Mouse (Mus musculus) spleen, postnatal 10 days (tissue): ENCODE measurements around the gene Srrm1.
A peak's percentile ranks its signal among the peaks of the same experiment; 100 is the strongest.
"Not testable (repeated sequence)": the region's sequence is repeated elsewhere in the genome, so short reads cannot be mapped to it uniquely, and the experiment has no call there.

Source experiments
- DNase-seq, 2 experiments: peaks; one replicate each; pipeline ENCODE4 v3.0.0; 2021 to 2022; ENCODE audit warnings: low spot score in 2 of 2

The Srrm1 gene

DNA sequence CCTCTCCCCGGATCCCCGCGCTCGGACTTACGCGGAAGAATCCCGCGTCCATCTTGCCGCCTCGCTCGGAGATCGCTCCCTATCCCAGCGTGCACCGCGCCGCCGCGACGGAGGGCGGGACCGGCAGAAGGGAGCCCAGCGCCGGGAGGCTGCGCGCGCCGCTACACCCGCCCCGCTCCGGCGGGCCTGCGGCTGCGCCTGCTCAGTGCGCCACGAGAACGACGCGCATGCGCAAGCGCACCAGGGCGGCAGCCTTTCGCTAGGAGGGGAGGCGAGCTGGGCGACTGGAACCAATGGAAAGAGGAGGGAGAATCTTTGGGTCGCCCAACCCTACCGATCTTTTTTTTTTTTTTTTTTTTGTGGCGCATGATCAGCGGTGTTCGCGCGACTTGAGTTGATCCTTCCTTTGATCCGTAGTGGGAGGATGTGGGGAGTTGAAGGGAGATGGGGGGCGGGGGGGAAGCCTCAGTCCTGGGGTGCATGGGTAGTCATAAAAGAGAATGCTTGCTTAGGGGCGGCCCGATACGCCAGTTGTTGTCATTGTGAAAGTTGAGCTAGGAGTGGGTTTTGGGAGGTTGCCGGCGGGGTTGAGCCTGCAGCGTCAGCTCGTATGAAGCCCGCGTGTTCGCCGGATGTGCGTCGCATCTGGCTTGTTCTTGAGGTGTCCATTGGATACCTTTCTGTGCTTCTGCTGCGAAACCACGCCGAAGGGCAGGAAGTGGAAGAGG is at the start of gene Srrm1:
Gene Srrm1, minus strand, starts transcription at position 256 of the 728 bp plus-strand sequence.
- DNase-seq, result peak; percentile 98 to 99

DNA sequence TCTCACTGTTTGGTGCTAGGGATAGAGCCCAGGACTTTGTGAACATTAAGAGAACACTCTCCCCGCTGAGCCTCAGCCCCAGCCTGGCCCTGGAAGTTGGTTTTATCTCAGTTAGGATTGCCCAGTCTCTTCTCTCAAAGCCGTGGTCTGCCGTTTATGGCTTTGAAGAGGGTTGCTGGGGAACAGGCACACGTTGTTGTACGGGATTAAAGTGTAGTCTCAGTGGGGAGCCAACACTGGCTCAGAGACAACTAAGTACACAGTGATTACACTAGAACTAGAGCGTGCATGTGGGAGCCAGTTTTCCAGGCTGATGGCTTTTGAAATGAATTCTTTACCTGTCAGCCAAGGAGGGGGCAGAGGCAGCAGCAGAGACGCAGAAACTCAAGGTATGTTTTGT is 48.8 kb upstream of the Srrm1 start:
- DNase-seq, result no peak

DNA sequence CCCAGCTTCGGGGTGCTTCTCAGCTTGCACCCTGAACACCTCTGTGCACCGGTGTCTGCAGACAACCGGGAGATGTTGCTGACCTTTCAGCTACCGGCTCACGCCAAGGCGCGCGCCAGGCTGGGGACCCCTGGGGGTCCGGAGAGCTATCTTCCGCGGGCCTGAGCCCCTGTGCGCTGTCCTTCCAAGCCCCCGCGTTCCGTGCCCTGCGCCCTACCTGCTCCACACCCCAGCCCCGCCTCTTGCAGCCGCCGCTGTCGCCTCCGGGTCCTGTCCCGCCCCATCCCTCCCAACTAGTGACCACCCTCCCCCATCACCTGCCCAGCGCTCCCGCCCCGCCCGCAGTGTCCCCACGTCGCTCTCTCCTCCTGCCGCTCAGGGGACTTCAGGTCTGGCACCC is 44.9 kb upstream of the Srrm1 start, which contains the start of gene Ncmap:
Gene Ncmap, minus strand, starts transcription at position 237 of the 400 bp plus-strand sequence.
- DNase-seq, result no peak

DNA sequence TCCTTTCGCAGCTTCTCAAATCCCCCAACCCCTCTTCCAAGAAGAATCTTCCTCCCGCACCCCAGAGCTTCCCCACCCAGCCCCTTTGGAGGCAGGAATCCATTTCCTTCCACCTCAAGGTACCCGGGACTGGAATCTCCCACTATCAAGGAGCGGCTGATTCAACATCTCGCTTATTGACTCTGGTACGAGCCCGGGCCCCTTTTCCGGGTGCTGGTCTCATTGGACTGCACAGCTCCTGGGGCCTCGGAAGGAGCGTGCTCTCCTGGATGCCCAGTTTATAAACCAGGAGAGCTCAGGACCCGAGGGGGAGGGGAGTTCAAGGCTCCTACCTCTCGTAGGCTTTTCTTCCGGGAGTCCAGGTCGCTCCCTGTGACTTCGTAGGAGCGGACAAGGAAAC is 44.4 kb upstream of the Srrm1 start:
- no peak for DNase-seq

DNA sequence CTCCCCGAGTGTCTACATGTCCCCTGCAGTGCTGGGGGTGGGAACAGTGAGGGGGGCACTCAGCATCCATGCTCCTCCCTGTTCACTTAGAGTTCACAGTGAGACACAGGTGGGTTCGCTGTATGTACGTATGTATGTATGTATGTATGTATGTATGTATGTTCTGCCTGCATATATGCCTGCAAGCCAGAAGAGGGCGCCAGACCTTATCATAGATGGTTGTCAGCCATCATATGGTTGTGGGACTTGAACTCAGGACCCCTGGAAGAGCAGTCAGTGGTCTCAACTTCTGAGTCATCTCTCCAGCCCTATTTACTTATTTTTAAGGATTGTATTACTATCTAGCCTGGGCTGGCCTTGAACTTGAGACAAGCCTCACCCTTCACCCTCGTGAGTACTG is 43.2 kb upstream of the Srrm1 start:
- no peak for DNase-seq

DNA sequence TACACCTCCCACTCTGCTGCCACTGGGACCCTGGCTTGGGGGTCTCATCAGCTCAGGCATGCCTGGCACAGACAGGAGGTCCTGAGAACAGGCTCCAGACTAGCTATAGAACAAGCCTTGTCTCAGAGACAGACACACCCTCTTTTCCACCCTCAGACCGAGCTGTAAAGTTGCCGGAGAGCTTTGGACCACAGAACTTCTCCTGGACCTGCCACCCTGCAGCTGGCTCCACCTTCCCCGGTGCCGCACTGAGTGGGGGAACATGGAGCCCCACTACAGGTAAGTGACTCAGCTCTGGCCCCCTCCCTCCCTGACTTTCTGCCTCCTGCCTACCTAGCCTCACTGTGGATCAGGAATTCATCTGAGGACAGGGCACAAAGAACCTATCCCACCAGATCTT is 42.3 kb upstream of the Srrm1 start:
- DNase-seq, result no peak

DNA sequence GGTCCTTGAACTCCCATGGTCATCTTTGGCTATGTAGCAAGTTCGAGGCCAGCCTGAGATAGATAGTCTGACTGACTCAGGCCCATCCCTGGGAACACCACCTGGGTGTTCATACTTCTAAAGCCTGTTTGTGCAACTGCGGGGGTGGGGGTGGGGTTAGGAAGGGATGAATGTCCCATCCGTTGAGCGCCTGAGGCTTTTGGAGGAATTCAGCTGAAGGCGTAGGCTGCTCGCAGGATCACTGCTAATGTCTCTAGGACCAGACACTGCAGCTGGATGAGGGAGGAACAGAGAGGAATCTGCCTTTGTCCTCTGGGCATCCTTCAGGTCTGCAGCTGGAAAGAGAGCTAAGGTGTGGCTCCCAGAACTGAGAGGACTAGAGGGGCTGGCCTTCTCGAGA is 41.5 kb upstream of the Srrm1 start:
- DNase-seq, result no peak

DNA sequence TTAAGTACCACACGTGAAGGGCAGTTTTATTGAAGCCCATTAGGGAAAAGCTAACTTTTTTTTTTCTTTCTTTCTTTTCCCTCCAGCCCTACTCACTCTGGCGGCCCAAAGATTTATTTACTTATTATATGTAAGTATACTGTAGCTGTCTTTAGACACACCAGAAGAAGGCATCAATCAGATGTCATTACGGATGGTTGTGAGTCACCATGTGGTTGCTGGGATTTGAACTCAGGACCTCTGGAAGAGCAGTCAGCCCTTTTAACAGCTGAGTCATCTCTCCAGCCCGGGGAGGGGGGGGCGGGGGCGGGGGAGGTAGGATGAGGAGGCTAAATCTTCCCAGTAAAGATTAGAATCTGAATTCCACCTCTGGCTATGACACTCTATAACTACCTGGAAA is 40.3 kb upstream of the Srrm1 start:
- DNase-seq, result no peak

DNA sequence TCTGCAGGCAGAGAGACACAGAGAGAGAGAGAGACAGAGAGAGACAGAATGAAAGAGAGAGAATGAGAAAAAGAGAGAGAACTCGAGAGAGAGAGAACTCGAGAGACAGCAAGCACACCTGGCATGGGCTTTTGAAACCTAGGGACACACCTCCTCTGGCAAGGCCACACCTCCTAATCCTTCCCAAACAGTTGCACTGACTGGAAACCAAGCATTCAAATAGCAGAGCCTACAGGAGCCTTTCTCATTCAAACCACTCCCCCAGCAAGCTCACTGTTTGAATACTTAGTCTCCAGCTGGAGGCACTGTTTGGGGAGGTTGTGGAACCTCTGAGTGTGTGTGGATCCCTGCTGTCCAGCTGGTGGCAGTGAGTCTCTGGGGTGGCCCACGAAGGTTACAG is 39.7 kb upstream of the Srrm1 start:
- DNase-seq, result no peak

DNA sequence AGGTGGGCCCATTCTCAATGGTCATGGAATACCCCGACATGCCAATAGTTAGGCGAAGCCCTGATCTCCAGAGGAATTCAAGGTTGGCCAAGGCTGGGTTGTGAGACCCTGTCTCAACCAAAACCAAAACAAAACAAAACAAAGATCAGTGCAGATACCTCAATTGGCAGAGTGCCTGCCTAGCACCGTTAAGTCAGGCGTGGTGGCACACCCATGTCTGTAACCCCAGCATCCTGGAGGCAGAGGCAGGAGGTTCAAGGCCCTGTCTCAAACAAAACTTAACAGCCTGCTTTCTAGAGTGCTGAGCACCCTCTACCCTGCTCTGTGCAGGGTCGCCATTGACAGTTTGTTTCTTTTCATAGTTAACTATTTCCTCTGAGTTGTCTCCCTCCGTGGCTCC is 37.9 kb upstream of the Srrm1 start:
- no peak for DNase-seq

DNA sequence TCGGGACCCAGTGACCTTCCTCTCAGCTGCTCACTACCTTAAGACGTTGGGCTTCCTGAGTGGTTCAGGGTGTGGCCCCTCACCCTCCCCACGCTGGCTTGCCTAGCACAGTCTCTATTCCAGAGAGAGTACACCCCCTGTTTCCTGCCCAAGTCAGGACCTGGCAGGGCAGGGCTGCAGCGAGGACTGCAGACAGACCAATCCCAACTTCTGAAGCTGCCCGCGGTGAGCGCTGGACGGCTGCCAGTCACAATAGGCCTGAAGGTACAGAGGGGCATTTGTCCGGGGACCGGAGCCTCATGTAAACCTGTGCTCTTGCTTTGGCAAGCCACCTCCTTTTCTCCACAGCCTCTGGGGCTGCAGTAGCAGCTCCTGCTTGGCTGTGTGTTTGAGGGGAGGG is 32.5 kb upstream of the Srrm1 start:
- DNase-seq, result no peak

DNA sequence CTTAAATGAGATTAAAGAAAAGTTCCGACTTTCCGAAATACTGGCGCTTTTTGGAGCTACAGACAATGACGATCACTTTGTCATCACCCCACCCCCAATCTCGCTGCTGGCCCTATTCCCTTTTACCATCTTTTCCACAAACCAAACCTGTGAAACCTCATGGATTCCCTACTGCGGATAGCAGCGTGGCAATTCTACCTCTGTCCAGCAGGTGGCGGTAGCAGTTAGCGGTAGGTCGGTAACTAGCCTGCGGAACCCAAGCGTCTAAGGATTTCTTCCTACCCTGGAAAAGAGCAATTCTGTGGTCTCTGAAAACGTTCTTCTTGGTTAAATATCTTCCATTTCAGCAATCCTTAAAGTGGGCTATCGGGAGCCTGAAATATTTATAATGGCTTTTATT is 29.2 kb upstream of the Srrm1 start:
- DNase-seq, result peak; percentile 62 to 83

DNA sequence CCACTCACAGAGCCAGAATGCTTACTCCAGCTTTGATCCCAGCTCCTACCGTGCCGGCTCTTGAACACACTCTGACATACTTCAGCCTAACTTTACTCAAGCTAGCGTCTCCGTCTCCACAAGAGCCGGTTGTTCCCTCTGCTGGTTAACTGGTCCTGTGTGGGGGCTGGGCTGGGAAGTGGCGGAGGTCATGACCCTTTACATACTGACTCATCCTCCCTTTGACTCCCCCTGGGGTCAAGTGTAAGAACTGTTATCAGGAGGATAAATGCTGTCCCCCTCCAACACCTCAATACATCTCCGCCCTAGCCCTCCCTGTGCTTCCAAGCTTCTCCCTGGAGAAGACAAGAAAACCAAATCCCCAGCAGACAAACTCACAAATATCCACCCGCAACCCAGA is 28.2 kb upstream of the Srrm1 start:
- DNase-seq, result no peak

DNA sequence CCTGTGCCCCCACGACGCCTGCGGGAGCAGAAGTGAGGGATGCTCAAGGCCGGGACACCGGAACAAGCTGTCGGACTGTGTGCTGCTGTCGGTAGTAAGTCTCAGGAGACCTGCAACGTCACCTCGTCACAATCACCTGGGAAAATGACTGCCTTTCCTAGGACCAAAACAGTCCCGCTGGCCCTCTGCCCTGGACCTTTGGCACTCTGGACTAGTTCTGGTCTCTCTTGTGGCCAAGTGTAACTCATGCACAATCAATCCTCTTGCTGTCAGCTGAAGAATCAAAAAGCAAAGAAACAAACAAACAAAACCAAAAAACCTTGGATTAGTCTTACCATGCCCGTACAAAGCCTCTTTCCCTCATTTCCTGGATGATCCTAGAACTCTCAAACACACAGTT is 24.1 kb upstream of the Srrm1 start:
- DNase-seq, result no peak

DNA sequence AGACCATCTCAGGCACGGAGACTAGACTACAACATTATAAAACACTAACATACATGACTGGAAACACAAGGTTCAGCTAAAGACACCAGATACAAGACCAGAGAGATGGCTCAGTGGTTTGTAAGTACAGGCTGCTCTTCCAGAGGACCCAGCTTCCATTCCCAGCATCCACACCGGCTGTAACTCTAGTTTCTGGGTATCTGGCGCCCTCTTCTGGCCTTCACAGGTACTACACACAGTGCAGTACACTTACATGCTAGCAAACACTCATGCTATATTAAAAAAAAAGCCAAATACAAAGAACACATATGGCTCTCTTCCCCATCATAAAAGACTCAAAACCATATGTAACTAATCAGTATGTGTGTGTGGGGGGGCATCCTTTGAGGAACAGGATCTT is 22.3 kb upstream of the Srrm1 start:
- DNase-seq, result no peak

DNA sequence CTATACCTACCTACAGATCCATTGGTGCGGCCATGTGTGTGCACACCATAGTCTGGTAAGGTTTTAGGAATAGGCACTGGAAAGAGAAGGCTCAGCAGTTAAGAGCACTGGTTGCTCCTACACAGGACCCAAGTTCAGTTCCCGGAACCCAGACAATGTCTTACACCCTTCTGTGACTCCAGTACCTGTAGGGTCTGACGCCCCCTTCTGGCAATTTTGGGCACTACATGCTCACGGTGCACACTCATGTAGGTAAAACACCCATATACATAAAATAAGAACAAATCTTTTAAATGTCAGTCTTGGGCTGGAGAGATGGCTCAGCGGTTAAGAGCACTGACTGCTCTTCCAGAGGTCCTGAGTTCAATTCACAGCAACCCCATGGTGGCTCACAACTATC is 20.2 kb upstream of the Srrm1 start:
- DNase-seq, result peak in 1 of 2 experiments; percentile 36

DNA sequence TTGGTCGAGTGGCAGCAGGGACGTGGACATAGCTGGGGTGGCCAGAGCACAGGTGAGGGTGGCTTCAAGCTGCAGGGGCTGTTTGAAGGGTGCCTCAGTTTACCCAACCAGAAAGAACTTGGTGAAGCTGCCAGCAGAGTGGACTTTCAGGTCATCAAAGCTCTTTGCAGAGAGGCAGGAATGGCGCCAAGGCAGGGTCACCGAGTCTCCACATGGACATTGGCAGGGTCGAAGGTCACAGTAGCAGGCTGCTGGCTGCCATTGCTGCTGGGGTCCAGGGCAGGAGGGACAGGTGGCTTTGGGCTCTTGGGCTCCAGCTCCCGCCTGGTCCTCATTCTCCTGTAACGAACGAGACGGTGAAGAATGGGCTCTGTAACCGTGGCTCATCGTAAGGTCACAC is 17.3 kb upstream of the Srrm1 start:
- no peak for DNase-seq

DNA sequence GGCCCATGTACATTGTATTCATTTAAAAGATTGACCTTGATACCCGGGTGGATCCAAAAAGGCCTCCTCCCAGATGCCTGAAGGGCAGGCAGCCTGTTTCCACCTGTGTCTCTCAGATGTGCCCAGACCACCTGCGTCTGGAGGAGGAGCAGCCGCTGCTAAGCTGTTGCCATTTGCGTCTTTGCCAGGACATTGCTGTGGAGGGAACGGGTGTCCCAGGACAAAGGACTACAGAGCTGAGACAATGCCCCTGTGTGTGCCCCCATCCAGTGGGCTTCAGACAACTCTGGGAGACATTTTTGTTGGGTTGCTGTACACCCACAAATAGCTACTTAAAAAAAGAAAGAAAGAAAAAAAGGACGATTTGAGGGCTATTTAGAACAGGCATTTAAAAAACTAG is 9.7 kb upstream of the Srrm1 start:
- DNase-seq, result no peak

DNA sequence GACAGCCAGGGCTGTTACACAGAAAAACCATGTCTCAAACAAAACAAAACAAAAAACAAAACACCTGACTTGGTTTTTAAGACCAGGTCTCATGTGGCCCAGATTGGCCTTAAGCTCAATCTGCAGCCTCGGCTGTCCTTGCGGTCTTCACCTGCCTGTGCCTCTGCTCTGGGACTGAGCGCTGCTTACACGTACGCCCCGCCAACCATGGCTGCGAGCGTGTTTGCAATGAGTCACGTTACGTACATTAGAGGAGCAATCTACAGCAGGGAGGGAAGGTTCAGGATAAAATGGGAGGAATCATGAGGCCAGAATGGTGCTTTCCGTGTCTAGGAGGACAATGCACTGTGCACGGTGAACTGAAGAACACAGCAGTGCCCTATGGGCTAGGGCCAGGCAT is 8.6 kb upstream of the Srrm1 start:
- DNase-seq, result no peak

DNA sequence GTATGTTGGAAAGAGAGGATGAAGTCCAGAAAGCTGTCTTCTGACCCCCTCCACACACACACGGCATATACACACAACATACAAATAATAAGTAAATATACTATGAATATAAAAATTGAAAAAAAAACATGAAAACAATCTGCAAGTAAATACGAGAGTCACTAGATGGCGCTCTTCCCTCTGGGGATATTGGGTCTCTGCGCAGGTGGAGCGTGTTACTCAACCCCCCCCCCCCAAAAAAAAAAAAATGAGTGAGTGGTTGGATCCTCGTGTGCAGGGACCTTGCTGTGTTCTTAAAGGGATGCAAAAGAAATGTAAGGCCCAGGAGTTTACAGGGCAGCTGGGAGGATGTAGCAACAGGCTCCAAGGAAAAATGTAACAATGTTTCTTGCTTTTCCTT is 5.6 kb upstream of the Srrm1 start:
- DNase-seq, result peak in 1 of 2 experiments; percentile 31

DNA sequence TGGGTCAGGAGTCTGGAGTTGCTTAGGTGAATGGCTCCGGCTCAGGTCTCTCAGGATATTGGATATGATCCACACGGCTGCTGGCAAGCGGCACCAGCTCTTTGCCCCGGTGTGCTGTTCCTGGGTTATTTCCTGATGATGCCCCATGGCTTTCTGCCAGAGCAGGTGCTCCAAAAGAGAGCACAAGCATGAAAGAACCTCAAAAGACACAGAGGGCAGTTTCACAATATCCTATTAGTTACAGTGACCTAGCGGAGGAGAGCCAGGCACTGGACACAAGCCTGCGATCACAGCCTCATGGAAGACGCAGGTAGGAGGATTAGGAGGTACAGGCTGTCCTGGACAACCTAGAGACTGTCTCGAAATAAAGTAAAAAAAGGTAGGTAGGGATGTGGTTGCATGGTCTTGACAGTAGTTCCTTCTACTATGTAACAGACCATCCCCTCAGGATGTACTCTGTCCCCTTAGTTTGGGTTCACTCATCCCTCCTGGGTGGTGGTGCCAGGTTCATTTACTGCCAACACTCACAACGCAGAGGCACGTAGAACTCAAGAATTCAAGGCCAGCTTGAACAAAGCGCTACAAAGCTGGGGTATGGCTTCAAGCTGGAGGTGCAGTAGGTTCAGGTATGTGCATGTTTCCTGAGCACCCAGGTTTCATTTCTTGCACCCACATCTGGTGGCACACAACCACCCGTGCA is 4.2 kb upstream of the Srrm1 start:
- DNase-seq, result no peak

DNA sequence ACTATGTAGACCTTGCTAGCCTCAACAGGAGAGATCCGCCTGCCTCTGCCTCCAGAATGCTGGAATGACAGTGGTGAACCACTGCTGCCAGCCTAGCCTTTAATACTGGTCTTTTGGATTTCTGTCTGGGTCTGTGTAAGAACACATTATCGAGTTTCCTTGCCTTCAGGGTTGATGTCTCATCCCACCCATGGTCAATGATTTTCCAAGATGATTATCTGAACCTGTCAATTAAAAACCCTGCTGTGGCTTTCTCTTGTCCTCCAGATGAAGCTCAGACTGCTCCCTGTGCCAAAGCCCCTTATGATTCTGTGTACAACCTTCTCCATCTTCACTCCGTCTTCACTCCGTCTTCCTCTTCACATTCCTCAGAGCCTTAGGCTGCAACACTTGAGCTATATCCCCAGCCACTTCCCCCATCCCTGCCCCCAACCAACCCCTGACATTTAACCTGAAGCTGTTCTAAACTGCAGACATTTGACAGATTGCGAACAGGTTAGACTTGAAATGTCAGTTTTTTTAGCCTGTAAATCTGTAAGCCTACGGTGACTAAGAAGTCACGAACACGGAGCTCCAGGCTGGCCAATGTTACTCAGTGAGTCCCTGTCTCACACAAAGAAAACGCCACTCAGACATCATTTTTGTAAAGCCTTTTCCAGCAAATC is 2.9 kb upstream of the Srrm1 start:
- no peak for DNase-seq

DNA sequence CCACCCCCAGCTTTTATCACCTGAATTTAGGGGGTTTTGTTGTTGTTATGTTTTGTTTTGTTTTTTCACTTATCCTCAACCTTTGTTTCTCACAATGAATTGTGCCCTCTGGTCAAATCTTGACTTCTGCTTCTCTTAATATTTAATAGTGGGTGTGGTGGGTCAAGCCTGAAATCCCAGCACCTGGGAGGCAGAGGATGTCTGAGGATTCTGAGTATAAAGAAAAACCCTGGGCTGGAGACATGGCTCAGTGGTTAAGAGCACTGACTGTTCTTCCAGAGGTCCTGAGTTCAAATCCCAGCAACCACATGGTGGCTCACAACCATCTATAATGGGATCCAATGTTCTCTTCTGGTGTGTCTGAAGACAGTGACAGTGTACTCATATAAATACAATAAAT is 1.6 kb upstream of the Srrm1 start:
- not testable (repeated sequence) for DNase-seq
